Mouse (Mus musculus) bone marrow macrophage, adult 2 months (primary cell): ENCODE results near the gene Aebp1. TPM values are rescaled to one million over a fixed set of nuclear protein-coding genes. Genes with fewer than 3 reads are reported as not detected.

Experiments
- H3K27ac ChIP-seq: 2 replicates; pipeline ENCODE4 v1.5.1; 2012; ENCODE audit warnings: low read depth, low read length; ENCODE audit not compliant: insufficient read depth
- H3K4me1 ChIP-seq: 2 replicates; pipeline ENCODE4 v1.6.1; 2012; ENCODE audit warnings: low read length; ENCODE audit not compliant: control insufficient read depth, insufficient read depth
- H3K4me3 ChIP-seq: 2 replicates; pipeline ENCODE4 v1.5.1; 2012; ENCODE audit warnings: mild to moderate bottlenecking, low read length, moderate library complexity; ENCODE audit not compliant: insufficient read depth
- CTCF ChIP-seq: IDR thresholded peaks from 2 replicates; pipeline ENCODE4 v1.5.1; 2012; ENCODE audit warnings: low read depth, mild to moderate bottlenecking, low read length, moderate library complexity
- POLR2A ChIP-seq: IDR thresholded peaks from 2 replicates; pipeline ENCODE4 v1.6.1; 2012; ENCODE audit warnings: mild to moderate bottlenecking, low read depth, low read length, borderline replicate concordance
- polyA plus RNA-seq: library from polyadenylated mRNA; stranded (reverse); fragments of >200 nt; gene quantifications from 2 replicates; pipeline ENCODE4 v1.2.4, GENCODE M21; 2012; ENCODE audit not compliant: missing spikeins, insufficient read depth, insufficient read length

Aebp1 gene
- polyA plus RNA-seq, 1 experiment = 2.8 TPM

- Histone ChIP-seq H3K4me1 (peaks cover 3% of the 10 kb centered on the region; the same call in 1 of the 2 replicates), H3K4me3 (no peak overlapping the region), H3K27ac (no peak overlapping the region)
- no peak for TF ChIP-seq CTCF
- TF ChIP-seq POLR2A = no peak
Measured at GRCm38 (mm10) chr11:5915429-5916177, 53.9 kb downstream of the Aebp1 start.

GRCm38 (mm10) chr11:5916178-5916548 is 54.4 kb downstream of the Aebp1 start:
- Histone ChIP-seq H3K4me3 (no peak overlapping the region), H3K4me1 (peaks cover 3% of the 10 kb centered on the region; the same call in 1 of the 2 replicates), H3K27ac (no peak overlapping the region)
- no peak for TF ChIP-seq CTCF
- TF ChIP-seq POLR2A = no peak

GRCm38 (mm10) chr11:5918111-5918510 is 56.4 kb downstream of the Aebp1 start:
- Histone ChIP-seq H3K4me1 (peaks cover 3% of the 10 kb centered on the region; the same call in 1 of the 2 replicates), H3K27ac (no peak overlapping the region), H3K4me3 (no peak overlapping the region)
- TF ChIP-seq CTCF (no peak), POLR2A (no peak)

GRCm38 (mm10) chr11:5919606-5920005 is 57.9 kb downstream of the Aebp1 start:
- no peak overlapping the region for H3K4me3 ChIP-seq
- H3K4me1 ChIP-seq = peaks cover 3% of the 10 kb centered on the region; the same call in 1 of the 2 replicates
- TF ChIP-seq POLR2A = no peak
- no peak for TF ChIP-seq CTCF
- no peak overlapping the region for H3K27ac ChIP-seq

GRCm38 (mm10) chr11:5920323-5920960 is 58.7 kb downstream of the Aebp1 start:
- H3K27ac ChIP-seq = no peak overlapping the region
- H3K4me3 ChIP-seq = no peak overlapping the region
- TF ChIP-seq CTCF (no peak), POLR2A (no peak)
- H3K4me1 ChIP-seq = peaks cover 3% of the 10 kb centered on the region; the same call in 1 of the 2 replicates

Other genes starting within 250 kb of the Aebp1 start
- gene Mrps24, start 146.3 kb upstream of the Aebp1 start, polyA plus RNA-seq = 58.6 and 67.8 TPM in 2 replicates
- gene Urgcp, start 99.6 kb upstream of the Aebp1 start, polyA plus RNA-seq = 9.8 and 17.3 TPM in 2 replicates
- gene Dbnl, start 73.5 kb upstream of the Aebp1 start, polyA plus RNA-seq = 59.1 and 61.9 TPM in 2 replicates
- not detected in 2 replicates for gene Pgam2, start 58.2 kb upstream of the Aebp1 start, polyA plus RNA-seq
- gene Polm, start 23.9 kb upstream of the Aebp1 start, polyA plus RNA-seq = 11.4 and 14.4 TPM in 2 replicates
- 13.5 and 13.8 TPM in 2 replicates for gene Pold2, start 16.3 kb downstream of the Aebp1 start, polyA plus RNA-seq
- not detected in 2 replicates for gene Myl7, start 36.8 kb downstream of the Aebp1 start, polyA plus RNA-seq
- gene Gck, start 88.1 kb downstream of the Aebp1 start, polyA plus RNA-seq = not detected in 2 replicates
- 48.1 and 50.0 TPM in 2 replicates for gene Ykt6, start 93.7 kb downstream of the Aebp1 start, polyA plus RNA-seq
- 0.20 and 0.63 TPM in 2 replicates for gene Camk2b, start 204.4 kb downstream of the Aebp1 start, polyA plus RNA-seq